Mouse (Mus musculus) limb, embryonic 10.5 days (tissue): ENCODE data around the gene Olfr699. TPM values are rescaled to one million over a fixed set of nuclear protein-coding genes. Genes with fewer than 3 reads are reported as not detected.

Experiments used
- polyA plus RNA-seq: library from polyadenylated mRNA; unstranded; fragments of >200 nt; fragmentation: Nextera tagmentation; extraction: Ambion mirVana; gene quantifications from 2 replicates; pipeline ENCODE4 v1.2.1, GENCODE M21; 2016

Olfr699 gene
- polyA plus RNA-seq, 1 experiment from 2014 or later = not detected

Other genes starting within 250 kb of the Olfr699 start
- not detected in 2 replicates for gene Olfr693, start 112.6 kb downstream of the Olfr699 start, polyA plus RNA-seq
- gene Olfr694, start 101.4 kb downstream of the Olfr699 start, polyA plus RNA-seq = not detected in 2 replicates
- not detected in 2 replicates for gene Olfr695, start 76.8 kb downstream of the Olfr699 start, polyA plus RNA-seq
- not detected in 2 replicates for gene Olfr697, start 50.8 kb downstream of the Olfr699 start, polyA plus RNA-seq
- gene Olfr698, start 37.8 kb downstream of the Olfr699 start, polyA plus RNA-seq = not detected in 2 replicates
- gene Olfr700, start 15.6 kb upstream of the Olfr699 start, polyA plus RNA-seq = not detected in 2 replicates
- gene Olfr701, start 20.9 kb upstream of the Olfr699 start, polyA plus RNA-seq = not detected in 2 replicates
- gene Olfr702, start 40.7 kb upstream of the Olfr699 start, polyA plus RNA-seq = not detected in 2 replicates
- not detected in 2 replicates for gene Olfr703, start 50.2 kb upstream of the Olfr699 start, polyA plus RNA-seq
- not detected in 2 replicates for gene Olfr704, start 70.0 kb upstream of the Olfr699 start, polyA plus RNA-seq
- not detected in 2 replicates for gene Olfr705, start 83.7 kb upstream of the Olfr699 start, polyA plus RNA-seq
- not detected in 2 replicates for gene Olfr706, start 95.0 kb upstream of the Olfr699 start, polyA plus RNA-seq
- not detected in 2 replicates for gene Olfr707, start 108.0 kb upstream of the Olfr699 start, polyA plus RNA-seq
- gene Olfr1532-ps1, start 114.8 kb upstream of the Olfr699 start, polyA plus RNA-seq = not detected in 2 replicates
- gene Olfr709-ps1, start 139.0 kb upstream of the Olfr699 start, polyA plus RNA-seq = not detected in 2 replicates
- gene Olfr710, start 155.1 kb upstream of the Olfr699 start, polyA plus RNA-seq = not detected in 2 replicates
- not detected in 2 replicates for gene Olfr6, start 170.7 kb upstream of the Olfr699 start, polyA plus RNA-seq
- gene Olfr711, start 182.3 kb upstream of the Olfr699 start, polyA plus RNA-seq = not detected in 2 replicates
- not detected in 2 replicates for gene Olfr2, start 212.9 kb upstream of the Olfr699 start, polyA plus RNA-seq
- gene Olfr713, start 238.0 kb upstream of the Olfr699 start, polyA plus RNA-seq = not detected in 2 replicates